Mouse (Mus musculus) E14TG2a.4 (cell line): ENCODE data around the gene Tm9sf1.

Experiments
- H3K27me3 ChIP-seq: 2 replicates; pipeline ENCODE4 v1.6.1; 2014; ENCODE audit warnings: low read length, control low read depth; ENCODE audit not compliant: insufficient read depth
- H3K36me3 ChIP-seq: 2 replicates; pipeline ENCODE4 v1.6.1; 2014; ENCODE audit warnings: low read length, control low read depth; ENCODE audit not compliant: insufficient read depth
- H3K4me1 ChIP-seq: replicated peaks from 2 replicates; pipeline ENCODE4 v1.6.1; 2014; ENCODE audit warnings: low read depth, low read length, control low read depth
- H3K4me3 ChIP-seq: replicated peaks from 2 replicates; pipeline ENCODE4 v1.5.1; 2014; ENCODE audit warnings: mild to moderate bottlenecking, low read length
- H3K9me3 ChIP-seq: 2 replicates; pipeline ENCODE4 v1.6.1; 2014; ENCODE audit warnings: low read length, control low read depth
- CTCF ChIP-seq: conservative IDR thresholded peaks from 2 replicates; pipeline ENCODE4 v1.5.1; 2014; ENCODE audit warnings: low read length
- NANOG ChIP-seq: IDR thresholded peaks from 2 replicates; pipeline ENCODE4 v1.6.1; 2014; ENCODE audit warnings: borderline replicate concordance, low read length, mixed read lengths
- POU5F1 ChIP-seq: IDR thresholded peaks from 2 replicates; pipeline ENCODE4 v1.6.1; 2014; ENCODE audit warnings: low read length, borderline replicate concordance

Tm9sf1 gene

GRCm38 (mm10) chr14:55616844-55617243 is 26.8 kb downstream of the Tm9sf1 start:
- TF ChIP-seq POU5F1 (no peak), CTCF (no peak), NANOG (no peak)
- no peaks in the 10 kb centered on the region for H3K9me3 ChIP-seq
- peaks cover 23% of the 10 kb centered on the region for H3K4me1 ChIP-seq
- no peak overlapping the region for H3K4me3 ChIP-seq
- H3K27me3 ChIP-seq, result peaks cover 23% of the 10 kb centered on the region
- H3K36me3 ChIP-seq, result no peaks in the 10 kb centered on the region

GRCm38 (mm10) chr14:55615876-55616275 is 27.7 kb downstream of the Tm9sf1 start:
- H3K27me3 ChIP-seq, result peaks cover 23% of the 10 kb centered on the region
- peaks cover 26% of the 10 kb centered on the region for H3K4me1 ChIP-seq
- H3K9me3 ChIP-seq, result no peaks in the 10 kb centered on the region
- H3K4me3 ChIP-seq, result no peak overlapping the region
- H3K36me3 ChIP-seq, result peaks cover 2% of the 10 kb centered on the region; the same call in 1 of the 2 replicates
- TF ChIP-seq CTCF, result no peak
- no peak for TF ChIP-seq POU5F1
- no peak for TF ChIP-seq NANOG

GRCm38 (mm10) chr14:55614565-55615178 is 28.9 kb downstream of the Tm9sf1 start:
- H3K27me3 ChIP-seq, result peaks cover 15% of the 10 kb centered on the region
- TF ChIP-seq NANOG (no peak), POU5F1 (no peak), CTCF (no peak)
- H3K4me3 ChIP-seq, result no peak overlapping the region
- no peaks in the 10 kb centered on the region for H3K9me3 ChIP-seq
- peaks cover 26% of the 10 kb centered on the region for H3K4me1 ChIP-seq
- peaks cover 12% of the 10 kb centered on the region for H3K36me3 ChIP-seq

GRCm38 (mm10) chr14:55613346-55613745 is 30.3 kb downstream of the Tm9sf1 start:
- no peak overlapping the region for H3K4me3 ChIP-seq
- TF ChIP-seq POU5F1 (no peak), CTCF (no peak), NANOG (no peak)
- peaks cover 3% of the 10 kb centered on the region for H3K27me3 ChIP-seq
- no peaks in the 10 kb centered on the region for H3K9me3 ChIP-seq
- peaks cover 24% of the 10 kb centered on the region for H3K4me1 ChIP-seq
- H3K36me3 ChIP-seq, result peaks cover 25% of the 10 kb centered on the region

- TF ChIP-seq CTCF (no peak), NANOG (no peak)
- peaks cover 59% of the 10 kb centered on the region for H3K36me3 ChIP-seq
- H3K4me3 ChIP-seq, result no peak overlapping the region
- peaks cover 52% of the 10 kb centered on the region for H3K4me1 ChIP-seq
- H3K9me3 ChIP-seq, result no peaks in the 10 kb centered on the region
- no peaks in the 10 kb centered on the region for H3K27me3 ChIP-seq
Observed at GRCm38 (mm10) chr14:55608339-55608738, 35.3 kb downstream of the Tm9sf1 start.

- no peaks in the 10 kb centered on the region for H3K27me3 ChIP-seq
- peaks cover 74% of the 10 kb centered on the region for H3K4me1 ChIP-seq
- TF ChIP-seq NANOG, result no peak
- no peak for TF ChIP-seq POU5F1
- TF ChIP-seq CTCF, result no peak
- H3K9me3 ChIP-seq, result no peaks in the 10 kb centered on the region
- H3K36me3 ChIP-seq, result peaks cover 82% of the 10 kb centered on the region
- peak overlapping the region; percentile 74 for H3K4me3 ChIP-seq
Observed at GRCm38 (mm10) chr14:55605743-55606459, 37.7 kb downstream of the Tm9sf1 start.

GRCm38 (mm10) chr14:55604823-55605222 is 38.8 kb downstream of the Tm9sf1 start:
- TF ChIP-seq CTCF (no peak), POU5F1 (no peak), NANOG (no peak)
- Histone ChIP-seq H3K4me3 (peak overlapping the region; percentile 74), H3K9me3 (no peaks in the 10 kb centered on the region), H3K36me3 (peaks cover 84% of the 10 kb centered on the region), H3K27me3 (no peaks in the 10 kb centered on the region), H3K4me1 (peaks cover 83% of the 10 kb centered on the region)

- TF ChIP-seq CTCF (peak; percentile 69), POU5F1 (no peak)
- Histone ChIP-seq H3K4me1 (peaks cover 83% of the 10 kb centered on the region), H3K36me3 (peaks cover 84% of the 10 kb centered on the region), H3K27me3 (no peaks in the 10 kb centered on the region), H3K9me3 (no peaks in the 10 kb centered on the region), H3K4me3 (peak overlapping the region; percentile 74)
Observed at GRCm38 (mm10) chr14:55603633-55604576, 39.7 kb downstream of the Tm9sf1 start.
